Mouse (Mus musculus) lung, postnatal 14 days (tissue): ENCODE measurements at regions not wholly inside any gene's neighbourhood (a gene's known extent, or its start where the extent isn't known, plus 50 kb on each side); places are given as distances from the start of the nearest gene placed in this dataset.
A peak's percentile ranks its signal among the peaks of the same experiment; 100 is the strongest.
"Not testable (repeated sequence)": the region's sequence is repeated elsewhere in the genome, so short reads cannot be mapped to it uniquely, and the experiment has no call there.

Experiments
- DNase-seq: peaks from one replicate; pipeline ENCODE4 v3.0.0; 2021

DNA sequence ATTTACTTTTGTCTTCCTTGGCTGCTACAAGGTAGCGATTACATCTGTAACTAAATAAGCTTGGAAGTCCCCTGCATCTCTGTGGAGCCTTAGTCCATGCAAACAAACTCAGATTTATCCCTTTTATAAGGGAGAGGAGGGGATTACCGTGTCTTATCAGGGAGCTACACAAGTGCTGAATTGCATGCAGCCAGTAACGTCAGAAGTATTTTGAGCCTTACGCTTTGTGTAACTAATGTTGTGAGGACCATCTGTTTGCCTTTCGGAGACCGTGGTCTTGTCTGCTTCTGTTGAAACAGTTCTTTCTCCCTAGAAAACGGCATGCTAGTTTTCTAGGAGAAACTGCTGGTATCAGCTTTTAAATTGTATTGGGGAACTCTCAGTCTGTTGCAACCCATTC lies 58.0 kb upstream of the Dmrta1 start:
- no peak for DNase-seq

DNA sequence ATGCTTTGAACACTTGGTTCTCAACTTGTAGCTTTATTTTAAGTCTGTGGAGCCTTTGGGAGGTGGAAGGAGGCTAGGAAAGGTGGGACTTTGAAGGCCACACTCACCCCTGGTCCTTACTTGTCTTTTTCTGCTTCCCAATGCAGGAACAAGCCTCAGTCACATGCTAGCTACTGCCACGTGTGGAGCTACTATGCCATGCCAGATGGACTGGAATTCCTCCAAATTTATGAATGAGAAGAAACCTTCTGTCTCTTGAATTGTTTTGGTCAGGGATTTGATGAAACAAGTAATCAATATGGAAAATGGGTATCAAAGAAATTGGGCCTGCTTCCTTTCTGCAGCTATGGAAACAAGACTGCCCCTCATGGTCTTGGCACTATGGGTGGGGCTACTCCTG lies 74.5 kb upstream of the Dmrta1 start:
- DNase-seq: no peak

DNA sequence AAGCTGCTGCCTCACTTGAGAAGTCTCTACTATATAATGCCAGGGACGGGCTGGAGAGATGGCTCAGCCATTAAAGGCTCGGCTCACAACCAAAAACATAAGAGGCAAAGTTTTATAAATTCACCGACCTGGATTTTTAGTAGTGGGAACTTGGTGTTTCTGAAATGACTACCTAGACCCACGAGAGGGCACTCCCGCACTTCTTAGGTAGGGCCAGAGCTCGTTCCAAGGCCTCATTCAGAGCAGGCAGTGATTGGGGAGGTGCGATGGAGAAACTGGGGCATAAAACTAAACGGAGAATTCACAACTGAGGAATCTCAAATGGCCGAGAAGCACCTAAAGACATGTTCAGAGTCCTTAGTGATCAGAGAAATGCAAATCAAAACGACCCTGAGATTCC lies 103.7 kb upstream of the Dmrta1 start:
- peak; percentile 1 for DNase-seq

DNA sequence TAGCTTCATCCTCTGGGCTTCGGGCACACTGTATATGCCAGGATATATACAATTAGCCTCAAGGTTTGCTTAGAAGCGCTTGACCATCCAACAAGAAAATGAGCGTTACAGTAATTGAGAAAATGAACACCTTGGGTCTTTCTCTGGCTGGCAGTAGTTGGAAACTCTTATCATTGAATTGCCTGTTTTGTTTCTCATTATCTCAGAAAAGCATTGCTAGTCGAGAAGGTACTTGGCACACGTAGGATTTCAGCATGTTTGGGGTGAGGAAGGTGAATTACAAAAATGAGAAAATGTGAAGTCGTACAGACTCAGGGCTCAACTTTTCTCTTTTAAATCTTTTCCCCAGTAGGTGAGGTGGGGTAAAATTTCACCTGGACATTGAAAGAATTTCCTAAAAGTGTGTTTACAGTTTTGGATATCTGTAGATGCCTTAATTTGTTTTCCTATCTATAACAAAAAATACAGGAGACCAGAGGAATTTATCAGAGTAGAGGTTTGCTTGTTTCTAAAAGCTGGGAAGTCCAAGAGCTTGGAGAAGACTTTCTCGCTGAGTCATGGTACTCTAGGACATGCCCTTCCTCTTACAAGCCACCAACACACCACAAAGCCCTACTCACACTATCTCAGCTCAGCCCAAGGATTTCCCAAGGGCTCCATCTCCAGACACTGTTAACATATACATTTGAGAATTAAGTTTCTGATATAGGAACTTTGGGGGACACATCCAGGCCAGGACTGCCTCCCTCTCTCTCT lies 124.3 kb upstream of the Dmrta1 start:
- no peak for DNase-seq

DNA sequence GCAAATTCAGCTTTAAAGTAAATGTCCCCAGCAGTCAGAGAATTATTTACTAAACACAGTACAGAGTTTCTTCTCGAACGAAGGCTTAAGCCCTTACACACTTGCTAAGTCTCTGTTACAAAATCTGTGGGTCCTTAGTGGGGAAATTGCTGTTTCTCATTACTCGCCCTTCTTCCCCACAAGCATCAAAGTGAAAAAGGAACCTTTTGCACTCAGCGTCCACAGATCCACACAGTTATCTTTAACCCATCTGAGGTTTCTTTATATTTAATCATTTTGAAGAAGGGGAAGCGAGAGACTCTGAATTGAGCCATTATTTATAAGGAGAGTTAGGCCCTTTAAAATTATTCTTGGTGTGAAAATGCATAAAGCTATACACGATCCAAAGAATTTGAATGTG lies 126.7 kb upstream of the Dmrta1 start:
- no peak for DNase-seq

DNA sequence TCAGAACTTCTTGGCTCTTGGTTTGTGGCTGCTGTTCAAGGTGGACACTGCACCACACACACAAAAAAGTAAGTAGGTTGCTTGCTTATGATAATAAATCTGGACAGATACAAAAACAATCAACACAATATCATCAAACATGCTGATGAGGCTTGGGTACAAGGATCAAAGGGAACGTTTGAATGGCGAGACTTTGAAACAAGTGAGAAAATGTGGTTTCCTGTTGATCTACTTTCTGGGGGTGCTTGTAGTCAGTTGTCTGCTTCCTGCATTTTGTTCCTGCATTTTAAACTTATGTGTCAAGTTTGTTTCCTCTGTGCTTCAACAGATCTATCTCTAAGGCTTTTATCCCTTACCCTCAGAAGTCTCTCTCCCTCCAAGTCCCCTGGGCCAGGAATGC lies 128.7 kb upstream of the Dmrta1 start:
- DNase-seq: no peak

DNA sequence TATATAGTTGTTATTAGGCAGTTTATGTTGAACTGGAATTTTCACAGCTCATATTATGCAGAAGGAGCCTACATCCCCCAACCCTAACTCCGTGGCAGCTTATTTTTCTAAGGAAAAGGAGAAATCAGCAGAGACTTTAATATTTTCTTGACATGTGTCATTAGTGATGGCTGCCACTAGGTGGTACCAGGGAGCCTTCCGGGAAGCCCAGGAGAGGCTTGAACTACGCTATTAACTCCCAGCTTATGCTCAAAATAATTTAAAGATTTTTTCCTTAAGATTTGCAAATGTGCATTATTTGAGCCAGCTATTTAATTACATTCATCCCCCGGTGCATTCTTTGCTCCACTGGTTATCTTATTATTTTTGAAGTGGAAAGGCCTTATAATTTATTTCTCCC lies 146.8 kb upstream of the Dmrta1 start:
- peak; percentile 46 for DNase-seq

DNA sequence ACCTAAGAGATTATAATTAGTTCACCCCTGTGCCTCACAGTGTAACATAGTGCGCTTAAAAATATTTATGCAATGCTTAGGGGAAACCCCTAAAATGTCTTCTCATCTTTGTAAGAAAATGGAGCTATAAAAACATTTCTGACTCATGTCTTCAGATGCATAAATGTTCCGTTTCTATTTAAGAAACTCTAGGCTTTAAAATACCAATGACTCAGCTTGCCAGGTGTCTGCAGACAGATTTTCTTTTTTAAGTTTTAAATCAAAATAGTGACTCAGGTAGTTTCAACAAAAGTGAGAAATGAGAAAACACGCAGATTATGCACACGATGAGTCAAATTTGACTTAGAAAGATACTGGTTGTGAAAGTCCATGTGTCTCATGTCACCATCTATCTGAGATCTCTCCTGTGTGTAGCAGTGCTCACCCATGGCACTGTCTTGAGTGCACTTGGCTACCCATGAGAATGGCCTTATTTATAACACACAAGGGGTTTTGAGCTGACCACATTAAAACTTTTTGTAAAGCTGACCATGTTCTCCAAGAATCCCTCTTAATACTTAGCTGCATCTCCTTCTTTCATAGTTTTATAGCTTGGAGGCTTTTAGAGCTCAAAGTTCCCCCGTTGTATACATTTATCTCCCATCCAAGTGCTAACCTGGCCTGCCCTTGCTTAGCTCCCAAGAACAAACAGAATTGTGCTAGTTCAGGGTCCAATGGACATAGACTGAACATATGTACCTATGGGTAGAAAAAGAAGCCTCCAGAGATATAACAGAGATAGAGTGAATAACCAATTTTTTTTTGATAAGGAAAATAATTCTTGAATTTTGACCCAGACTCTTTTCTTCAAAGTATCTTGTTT lies 149.0 kb upstream of the Dmrta1 start:
- no peak for DNase-seq

DNA sequence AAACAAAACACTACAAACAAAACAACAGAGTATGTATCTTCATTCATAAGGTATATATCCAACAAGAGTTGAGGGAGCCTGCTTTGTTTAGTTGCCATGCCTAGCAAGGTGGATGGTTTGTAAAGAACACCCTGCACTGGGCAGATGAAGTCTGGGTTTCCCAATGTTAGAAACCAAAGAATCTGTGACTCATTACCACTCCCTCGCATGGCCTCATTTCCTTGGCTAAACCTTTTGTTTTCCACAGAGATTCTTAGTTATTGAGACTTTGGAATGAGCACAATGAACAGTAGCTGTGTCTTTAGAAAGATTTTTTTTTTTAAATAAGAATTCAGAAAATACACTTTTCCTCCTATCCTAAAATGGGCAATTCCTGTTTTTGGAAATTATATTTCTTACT lies 151.3 kb upstream of the Dmrta1 start:
- DNase-seq: no peak

DNA sequence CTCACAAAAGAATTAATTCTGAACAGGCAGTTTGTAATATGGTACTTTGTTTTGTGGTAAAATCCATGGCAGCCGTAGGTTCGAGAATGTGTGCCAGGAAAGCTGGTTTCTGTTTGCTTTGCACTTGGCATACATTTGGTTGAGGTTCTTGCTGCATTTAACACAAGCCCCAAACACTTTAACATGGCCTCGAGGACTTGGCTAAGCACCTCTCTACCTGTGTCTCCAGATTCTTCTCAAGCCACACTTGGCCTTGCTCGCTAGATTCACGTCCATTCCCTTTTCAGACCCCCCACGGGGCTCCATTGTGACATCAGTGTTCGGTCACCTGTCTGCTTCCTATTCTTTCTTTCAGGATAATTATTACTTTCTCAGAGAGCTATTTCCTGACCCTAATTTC lies 151.9 kb upstream of the Dmrta1 start:
- DNase-seq: no peak

DNA sequence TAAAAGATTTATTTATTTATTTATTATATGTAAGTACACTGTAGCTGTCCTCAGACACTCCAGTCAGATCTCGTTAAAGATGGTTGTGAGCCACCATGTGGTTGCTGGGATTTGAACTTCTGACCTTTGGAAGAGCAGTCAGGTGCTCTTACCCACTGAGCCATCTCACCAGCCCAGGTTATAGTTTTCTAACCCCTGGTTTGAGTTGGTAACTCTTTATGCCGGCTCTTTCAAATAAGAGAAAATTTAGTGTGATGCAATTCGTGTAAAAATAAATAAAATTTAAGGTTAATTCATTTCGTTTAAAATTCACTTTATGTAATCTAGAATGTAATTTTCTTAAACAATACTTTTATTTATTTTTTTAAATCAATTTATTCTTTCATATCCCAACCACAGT lies 153.7 kb upstream of the Dmrta1 start:
- not testable (repeated sequence) for DNase-seq

DNA sequence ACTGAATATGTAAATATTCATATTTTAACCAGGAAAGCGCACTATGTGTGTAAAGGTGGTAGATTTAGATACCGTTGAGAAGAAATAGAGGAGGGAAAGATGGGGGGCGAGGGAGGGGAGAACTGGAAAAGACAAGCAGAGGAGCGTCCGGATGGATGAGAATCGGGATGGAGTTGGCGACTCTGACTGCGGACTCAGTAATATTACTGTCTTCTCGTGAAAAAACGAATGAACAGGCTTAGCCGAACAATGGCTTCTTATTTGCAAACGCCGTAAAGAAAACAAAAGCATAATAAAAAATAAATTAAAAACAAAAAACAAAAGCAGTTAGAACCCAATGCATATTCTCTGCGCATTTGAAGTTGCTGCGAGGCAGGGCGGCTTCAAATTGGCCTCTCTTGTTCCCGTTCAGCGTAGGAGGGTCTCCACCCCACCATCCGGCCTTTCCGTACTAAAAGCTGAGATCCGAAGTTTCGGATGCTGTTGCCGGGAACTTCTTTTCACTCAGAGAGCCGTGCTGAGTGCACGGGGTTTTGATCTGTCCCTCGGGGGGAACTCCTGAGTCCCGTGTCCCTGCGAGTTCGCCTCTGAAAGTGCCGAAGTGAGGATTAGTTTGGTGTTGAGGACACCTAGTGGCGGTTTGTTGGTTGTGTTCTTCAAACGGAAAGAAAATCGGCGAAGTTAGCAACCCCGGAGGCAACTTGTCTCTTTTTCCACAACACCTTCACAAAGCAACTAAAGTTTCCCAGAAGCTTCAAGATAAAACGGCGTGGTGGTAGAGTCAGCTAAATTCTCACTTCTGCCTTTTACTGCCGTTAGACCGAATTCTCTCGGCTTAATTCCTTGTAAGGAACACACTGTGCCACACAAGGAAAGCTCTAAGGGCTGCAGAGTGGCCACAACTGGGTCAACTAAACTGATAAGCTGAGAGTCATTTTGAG lies 154.7 kb upstream of the Dmrta1 start:
- peak; percentile 67 for DNase-seq

DNA sequence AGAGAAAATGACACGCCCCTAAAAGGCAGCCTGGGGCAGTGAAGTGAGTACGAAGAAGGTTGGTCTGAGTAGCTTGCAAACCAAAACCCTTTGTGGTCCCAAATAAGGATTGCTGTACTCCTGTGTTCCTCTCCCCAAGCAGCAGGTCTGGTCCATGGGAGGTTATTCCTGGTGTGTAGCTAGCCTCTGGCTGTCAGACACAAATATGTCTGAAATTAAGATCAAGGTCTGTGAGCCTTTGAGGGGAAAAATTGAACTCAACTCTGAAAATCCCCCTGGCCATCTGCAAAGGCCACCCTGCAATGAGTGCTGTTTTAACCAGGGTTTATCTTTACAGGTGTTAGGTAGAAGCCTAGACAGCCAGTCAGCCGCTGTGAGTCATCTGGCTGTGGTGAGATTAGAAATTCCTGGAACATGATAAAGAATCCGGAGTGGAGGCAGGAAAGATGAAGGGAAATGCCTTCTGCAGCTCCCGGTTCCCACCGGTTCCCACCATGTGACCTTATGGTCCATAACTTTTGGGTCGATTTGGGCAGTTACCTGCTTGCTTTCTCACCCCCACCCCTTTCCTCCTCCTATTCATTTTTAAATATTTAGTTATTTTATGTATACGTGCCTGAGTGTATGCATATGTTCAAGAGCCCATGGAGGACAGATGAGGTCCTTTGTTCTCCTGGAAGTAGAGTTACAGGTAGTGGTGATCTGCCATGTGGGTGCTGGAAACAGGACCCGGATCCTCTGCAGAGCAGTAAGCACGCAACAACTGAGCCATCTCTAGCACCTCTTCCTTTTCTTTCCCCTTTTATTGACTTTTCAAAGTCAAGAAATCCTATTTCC lies 155.6 kb upstream of the Dmrta1 start:
- peak; percentile 6 for DNase-seq

DNA sequence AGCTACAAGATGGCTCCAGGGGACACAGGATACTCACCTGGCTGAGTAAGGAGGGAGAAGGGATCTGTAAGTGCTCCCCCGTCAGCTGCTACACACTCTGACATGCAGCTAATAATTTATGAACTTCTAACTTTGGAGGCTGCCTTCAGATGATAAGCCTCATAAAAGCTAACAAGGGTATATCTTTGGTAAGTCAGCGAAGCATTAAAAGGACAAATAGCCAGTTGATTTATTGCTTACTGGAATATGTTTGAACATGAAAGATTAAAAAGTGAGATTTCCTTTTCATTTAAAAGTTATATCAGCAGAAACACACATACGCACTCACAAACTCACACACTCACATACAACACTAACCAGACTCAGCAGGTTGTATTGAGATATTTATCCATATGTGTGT lies 161.2 kb upstream of the Dmrta1 start:
- DNase-seq: no peak

DNA sequence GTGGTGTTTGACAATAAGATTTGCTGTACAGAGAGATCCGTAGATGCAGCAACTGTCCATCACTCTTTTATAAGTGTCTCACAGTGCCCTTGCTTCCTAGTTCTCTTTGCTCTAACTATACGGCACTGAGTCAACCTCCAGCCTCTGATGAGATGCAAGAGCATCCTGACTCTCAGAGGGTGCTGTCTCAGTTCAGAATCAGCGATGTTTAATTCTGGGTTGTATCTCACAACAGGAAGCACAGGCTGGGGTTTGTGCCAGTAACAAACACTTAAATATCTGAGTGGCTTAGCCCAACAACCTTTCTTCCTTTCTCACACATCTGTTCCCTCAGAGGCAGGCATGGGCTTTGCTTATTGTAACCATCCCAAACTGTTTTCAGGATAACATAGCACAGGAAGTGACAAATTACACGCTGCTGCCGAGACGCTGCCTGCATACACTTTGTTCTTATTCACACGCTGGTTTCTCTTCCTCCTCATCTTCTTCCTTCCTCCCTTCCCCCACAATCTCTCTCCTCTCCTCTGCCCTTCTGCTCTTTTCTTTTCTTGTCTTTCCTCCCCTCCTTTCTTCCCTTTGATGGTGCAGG lies 163.3 kb upstream of the Dmrta1 start:
- DNase-seq: no peak

DNA sequence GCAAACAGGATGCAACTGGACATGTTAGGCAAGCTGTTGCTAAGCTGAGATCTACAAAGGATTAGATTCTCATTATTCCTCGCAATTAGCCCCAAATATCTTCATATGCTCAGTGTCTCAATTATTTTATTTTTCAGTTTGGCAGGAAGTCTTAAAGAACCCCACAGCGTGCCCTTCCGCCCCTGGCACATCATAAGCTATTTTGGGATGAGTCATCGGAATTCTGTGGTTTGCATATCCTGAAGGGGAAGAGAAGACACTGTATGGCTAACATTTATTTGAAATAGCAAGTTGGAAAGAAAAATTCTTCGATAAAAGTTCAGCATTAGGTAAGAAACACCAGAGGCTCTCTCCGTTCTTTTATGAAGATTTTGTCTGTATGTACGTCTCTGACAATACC lies 164.3 kb upstream of the Dmrta1 start:
- DNase-seq: no peak

DNA sequence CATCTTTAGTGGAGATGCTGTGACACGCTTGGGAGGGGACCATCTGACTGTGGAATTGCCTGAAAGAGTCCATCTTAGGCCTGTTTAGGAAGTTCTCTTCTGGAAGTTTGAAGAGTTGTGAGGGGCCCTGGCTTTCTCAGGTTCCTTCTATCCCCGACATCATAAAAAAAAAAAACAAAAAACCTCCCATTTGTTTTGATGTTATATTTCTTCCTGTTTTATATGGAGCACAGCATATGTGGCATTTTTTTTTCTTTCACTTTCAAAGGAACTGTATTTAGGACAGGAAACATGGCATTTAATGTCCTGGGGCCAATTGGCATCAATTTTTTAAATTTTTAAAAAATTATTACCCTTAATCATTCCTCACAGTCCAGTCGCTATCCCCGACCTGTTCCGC lies 168.6 kb upstream of the Dmrta1 start:
- DNase-seq: no peak

DNA sequence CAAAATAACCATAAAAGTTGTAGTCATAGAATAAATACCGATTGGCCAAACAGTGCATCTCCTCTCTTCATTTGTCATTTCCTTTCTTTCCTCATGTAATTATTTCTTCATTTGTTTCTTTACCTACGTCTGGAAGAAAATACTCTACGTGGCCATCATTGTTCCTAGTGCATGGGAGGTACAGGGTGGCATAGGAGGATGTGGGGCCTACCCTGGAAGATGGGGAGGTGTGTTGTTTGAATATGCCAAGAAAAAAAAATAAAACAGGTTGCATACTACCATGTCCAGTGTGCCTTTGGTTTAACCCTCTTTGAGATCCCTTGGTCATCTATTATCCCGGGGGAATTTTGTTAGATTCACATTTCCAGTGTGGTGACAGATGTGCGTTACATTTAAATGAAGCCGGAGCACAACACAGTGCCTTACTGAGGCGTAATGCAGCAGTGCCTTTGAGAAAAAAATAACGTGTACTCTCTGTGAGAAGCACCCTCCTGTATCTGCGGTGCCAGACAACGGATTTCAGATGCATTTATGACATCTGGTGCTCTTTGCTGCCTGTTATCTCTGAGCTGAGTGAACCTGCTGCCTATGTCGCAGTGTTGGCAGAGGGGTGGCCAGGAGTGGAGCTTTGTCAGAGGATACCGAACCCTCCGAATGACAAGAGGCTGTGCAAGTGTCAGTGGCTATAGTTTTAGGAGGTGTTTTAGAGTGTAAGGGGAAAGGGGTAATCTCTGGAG lies 169.4 kb upstream of the Dmrta1 start:
- DNase-seq: no peak

DNA sequence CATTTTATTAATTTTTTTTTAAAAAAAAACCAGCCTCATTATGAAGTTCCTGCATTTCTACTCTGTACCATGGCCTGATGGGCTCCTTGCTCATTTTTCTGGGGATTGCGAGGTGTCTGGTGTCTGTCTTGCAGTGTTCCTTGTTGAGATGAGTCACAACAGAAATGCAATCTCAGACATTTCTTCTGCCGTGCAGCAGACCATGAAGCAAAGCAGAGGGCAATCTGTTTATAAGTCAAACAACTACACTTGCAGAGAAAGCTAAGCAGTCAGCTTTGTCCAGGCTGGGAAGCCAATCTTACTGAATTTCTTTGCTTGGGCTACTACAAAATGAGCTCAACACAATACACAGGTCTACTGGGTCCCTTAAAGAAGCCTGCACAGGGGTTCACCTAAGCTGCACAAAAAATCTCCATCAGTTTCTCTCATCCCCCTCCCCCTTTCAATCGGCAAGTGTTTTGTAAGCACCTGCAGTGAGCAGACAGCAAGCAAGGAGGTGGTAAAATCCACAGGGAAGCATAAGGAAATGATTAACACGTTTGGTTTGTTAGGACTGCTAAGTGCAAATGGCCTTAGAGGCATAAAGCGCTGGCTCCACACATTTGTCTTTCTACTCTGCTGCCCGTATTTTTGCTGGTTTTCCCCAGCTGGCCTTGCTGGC lies 171.0 kb upstream of the Dmrta1 start:
- no peak for DNase-seq

DNA sequence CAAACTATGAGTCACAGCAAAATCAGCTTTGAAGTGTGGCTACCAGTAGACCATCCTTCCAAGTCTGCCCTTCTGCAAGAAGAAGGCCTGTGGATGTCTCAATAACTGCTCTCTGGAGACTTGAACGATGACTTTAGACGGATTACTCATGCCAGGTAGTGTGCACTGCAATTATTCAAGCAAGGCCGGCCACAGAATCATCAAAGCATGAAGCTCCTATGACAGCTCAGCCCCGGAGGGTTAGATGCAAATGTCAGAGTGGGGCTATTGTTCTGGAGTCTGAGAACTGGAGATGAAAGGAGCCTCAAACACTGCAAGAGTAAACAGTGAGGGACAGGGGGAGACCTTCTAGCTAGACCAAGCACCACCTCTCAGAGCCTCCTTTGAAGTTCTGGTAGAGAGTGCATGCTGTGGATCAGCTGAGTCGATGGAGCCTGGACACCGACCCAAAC lies 173.8 kb upstream of the Dmrta1 start:
- DNase-seq: no peak

DNA sequence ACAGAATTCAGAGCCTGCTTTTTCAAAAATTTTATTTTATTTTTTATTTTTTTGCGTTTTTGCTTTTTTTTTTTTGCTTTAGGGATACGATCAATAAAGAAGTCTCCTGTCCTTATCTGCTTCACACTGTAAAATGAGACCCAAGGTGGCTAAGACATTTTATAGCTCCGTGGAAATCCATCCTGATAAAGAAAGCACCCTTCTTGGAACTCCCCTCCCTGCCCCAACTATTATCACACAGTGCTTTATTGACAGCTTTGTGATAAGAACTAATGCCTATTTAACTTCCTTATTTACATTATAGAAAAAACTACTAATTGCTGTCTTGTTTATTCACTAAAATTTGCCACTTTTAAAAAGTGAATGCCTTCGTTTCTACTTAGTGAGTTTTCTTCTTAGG lies 179.0 kb upstream of the Dmrta1 start:
- DNase-seq: no peak
